Mouse (Mus musculus) thymus, postnatal 4 days (tissue): ENCODE measurements around the gene Fxr1.
"Not testable (repeated sequence)": the region's sequence is repeated elsewhere in the genome, so short reads cannot be mapped to it uniquely, and the experiment has no call there.

ENCODE experiments used
- DNase-seq: peaks from one replicate; pipeline ENCODE4 v3.0.0; 2021

Fxr1 gene

GRCm38 (mm10) chr3:34019540-34020381 lies at the start of gene Fxr1:
TSS of gene Fxr1 (plus strand) at chr3:34019943.
- DNase-seq: peak; percentile 89

GRCm38 (mm10) chr3:33979395-33979794 lies 40.3 kb upstream of the Fxr1 start:
- DNase-seq: no peak

- no peak for DNase-seq
Observed at GRCm38 (mm10) chr3:33982746-33983145, 37.0 kb upstream of the Fxr1 start.

- DNase-seq: no peak
Observed at GRCm38 (mm10) chr3:33989302-33989701, 30.4 kb upstream of the Fxr1 start.

- DNase-seq: no peak
Observed at GRCm38 (mm10) chr3:33990451-33990850, 29.3 kb upstream of the Fxr1 start.

GRCm38 (mm10) chr3:33990921-33991320 lies 28.8 kb upstream of the Fxr1 start:
- DNase-seq: no peak

- no peak for DNase-seq
Observed at GRCm38 (mm10) chr3:33993421-33994126, 26.2 kb upstream of the Fxr1 start.

GRCm38 (mm10) chr3:33994127-33994488 lies 25.6 kb upstream of the Fxr1 start:
- DNase-seq: no peak

GRCm38 (mm10) chr3:34001691-34002090 lies 18.1 kb upstream of the Fxr1 start:
- not testable (repeated sequence) for DNase-seq

- DNase-seq: no peak
Observed at GRCm38 (mm10) chr3:34003860-34004259, 15.9 kb upstream of the Fxr1 start.

- DNase-seq: no peak
Observed at GRCm38 (mm10) chr3:34006301-34006700, 13.4 kb upstream of the Fxr1 start.

- no peak for DNase-seq
Observed at GRCm38 (mm10) chr3:34006824-34007223, 12.9 kb upstream of the Fxr1 start.

- DNase-seq: no peak
Observed at GRCm38 (mm10) chr3:34007611-34008010, 12.1 kb upstream of the Fxr1 start.

GRCm38 (mm10) chr3:34008191-34008590 lies 11.6 kb upstream of the Fxr1 start:
- DNase-seq: no peak

- no peak for DNase-seq
Observed at GRCm38 (mm10) chr3:34020382-34021258, 877 bp downstream of the Fxr1 start.

- DNase-seq: no peak
Observed at GRCm38 (mm10) chr3:34021259-34021828, 1.6 kb downstream of the Fxr1 start.

- no peak for DNase-seq
Observed at GRCm38 (mm10) chr3:34028935-34029334, 9.2 kb downstream of the Fxr1 start.

GRCm38 (mm10) chr3:34030601-34031000 lies 10.9 kb downstream of the Fxr1 start:
- DNase-seq: no peak

GRCm38 (mm10) chr3:34033720-34034364 lies 14.1 kb downstream of the Fxr1 start:
- DNase-seq: no peak

GRCm38 (mm10) chr3:34034803-34035202 lies 15.1 kb downstream of the Fxr1 start:
- no peak for DNase-seq

- DNase-seq: no peak
Observed at GRCm38 (mm10) chr3:34035706-34036105, 16.0 kb downstream of the Fxr1 start.

GRCm38 (mm10) chr3:34041990-34042389 lies 22.2 kb downstream of the Fxr1 start:
- DNase-seq: no peak
